Mouse (Mus musculus): ENCODE results near the gene Hist3h2a. TPM values are rescaled to one million over a fixed set of nuclear protein-coding genes. Genes with fewer than 3 reads are reported as not detected.

Gene Hist3h2a
- polyA plus RNA-seq (2017; shearing (Covaris generic)): 10 to 100 TPM; 17.6 to 36.4 TPM

DNA sequence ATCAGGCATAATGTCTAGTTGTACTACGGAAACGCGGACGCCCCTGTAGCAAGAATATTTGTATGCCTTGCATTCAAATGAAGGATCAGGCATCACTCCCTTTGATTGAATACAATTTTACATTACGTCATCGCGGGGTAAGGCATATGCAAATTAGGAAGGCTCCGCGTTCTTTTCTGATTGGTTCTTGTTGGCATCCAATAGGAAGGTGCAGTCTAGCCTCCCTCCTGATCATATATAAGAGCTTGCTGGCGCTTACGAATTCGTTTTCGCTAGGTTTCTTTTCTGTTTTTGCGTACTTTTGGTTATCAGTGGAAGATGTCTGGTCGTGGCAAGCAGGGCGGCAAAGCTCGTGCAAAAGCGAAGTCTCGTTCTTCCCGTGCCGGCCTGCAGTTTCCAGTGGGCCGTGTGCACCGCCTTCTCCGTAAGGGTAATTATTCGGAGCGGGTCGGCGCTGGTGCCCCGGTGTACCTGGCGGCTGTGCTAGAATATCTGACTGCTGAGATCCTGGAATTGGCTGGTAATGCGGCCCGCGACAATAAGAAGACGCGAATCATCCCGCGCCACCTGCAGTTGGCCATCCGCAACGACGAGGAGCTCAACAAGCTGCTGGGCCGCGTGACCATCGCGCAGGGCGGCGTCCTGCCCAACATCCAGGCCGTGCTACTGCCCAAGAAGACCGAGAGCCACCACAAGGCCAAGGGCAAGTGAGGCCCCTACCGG, at the start of gene Hist3h2a, which contains the start of gene Trim17:
Hist3h2a (plus strand) TSS at position 266 of the 723 bp plus-strand sequence.
Trim17 (plus strand) TSS at position 266 of the 723 bp plus-strand sequence.

DNA sequence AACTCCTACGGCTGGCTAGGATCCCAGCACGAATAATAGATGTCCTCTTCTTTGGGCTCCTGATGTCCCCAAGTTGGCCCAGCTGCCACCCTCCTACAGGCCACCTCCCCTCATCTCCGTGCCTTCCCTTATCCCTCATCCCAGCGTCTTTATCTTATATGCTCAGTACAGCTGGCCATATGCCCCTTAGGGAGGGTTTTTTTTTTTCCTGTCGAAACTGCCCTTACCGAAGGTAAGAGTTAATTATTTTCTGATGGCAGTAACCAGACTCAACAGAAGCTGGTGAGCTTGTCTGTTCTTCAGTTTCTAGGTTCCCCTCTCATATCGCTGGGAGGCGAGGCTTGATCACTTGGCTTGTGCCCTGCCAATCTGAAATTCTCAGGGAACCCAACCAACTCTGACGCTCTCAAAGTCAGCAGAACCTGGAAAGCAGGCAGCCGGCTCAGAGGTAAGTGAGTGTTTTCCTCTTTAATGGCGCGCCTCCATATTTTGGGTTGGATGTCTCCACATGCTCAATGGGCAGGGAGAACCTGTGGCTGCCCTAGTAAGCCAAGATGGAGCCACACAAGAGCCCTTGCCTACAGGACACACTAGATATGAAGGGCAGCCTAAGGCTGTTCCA, 36.6 kb upstream of the Hist3h2a start, which contains the start of gene Btnl10:
Btnl10 (plus strand) TSS at position 164 of the 622 bp plus-strand sequence.

DNA sequence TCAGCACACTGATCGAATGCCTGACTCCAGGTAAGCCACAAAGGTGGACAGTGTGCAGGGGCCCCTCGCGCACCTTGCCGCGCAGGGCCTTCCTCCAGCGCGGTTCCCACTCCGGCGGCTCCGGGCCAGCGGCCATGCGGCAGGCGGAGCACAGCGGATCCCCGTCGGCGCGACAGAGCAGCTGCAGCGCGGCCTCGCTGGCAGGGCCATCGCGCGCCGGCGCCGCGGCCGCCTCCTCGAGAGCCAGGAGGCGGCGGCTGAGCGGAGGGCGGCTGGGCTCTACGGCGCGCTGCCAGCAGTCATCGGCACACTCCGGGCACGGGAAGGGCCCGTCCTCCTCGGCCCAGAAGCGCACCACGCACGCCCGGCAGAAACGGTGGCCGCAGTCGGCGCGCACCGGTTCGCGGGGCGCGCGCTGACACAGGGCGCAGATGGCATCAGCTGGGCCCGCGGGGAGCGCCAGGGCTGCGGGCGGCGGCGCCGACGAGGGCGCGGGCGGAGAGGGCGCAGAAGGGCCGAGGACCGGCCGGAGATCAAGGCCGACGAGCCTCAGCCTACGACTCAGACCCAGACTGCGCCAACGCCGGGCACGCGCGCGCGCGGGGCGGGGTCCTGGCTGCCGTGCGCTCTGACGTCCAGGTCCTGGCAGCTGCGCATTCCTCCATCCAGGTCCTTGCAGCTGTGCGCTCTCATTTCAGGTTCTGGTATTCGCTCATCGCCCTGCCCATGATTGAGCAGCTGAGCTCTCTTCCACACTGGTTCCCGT, 16.0 kb upstream of the Hist3h2a start, which contains the start of gene Rnf187:
Rnf187 (minus strand) TSS at position 595 of the 766 bp plus-strand sequence.

DNA sequence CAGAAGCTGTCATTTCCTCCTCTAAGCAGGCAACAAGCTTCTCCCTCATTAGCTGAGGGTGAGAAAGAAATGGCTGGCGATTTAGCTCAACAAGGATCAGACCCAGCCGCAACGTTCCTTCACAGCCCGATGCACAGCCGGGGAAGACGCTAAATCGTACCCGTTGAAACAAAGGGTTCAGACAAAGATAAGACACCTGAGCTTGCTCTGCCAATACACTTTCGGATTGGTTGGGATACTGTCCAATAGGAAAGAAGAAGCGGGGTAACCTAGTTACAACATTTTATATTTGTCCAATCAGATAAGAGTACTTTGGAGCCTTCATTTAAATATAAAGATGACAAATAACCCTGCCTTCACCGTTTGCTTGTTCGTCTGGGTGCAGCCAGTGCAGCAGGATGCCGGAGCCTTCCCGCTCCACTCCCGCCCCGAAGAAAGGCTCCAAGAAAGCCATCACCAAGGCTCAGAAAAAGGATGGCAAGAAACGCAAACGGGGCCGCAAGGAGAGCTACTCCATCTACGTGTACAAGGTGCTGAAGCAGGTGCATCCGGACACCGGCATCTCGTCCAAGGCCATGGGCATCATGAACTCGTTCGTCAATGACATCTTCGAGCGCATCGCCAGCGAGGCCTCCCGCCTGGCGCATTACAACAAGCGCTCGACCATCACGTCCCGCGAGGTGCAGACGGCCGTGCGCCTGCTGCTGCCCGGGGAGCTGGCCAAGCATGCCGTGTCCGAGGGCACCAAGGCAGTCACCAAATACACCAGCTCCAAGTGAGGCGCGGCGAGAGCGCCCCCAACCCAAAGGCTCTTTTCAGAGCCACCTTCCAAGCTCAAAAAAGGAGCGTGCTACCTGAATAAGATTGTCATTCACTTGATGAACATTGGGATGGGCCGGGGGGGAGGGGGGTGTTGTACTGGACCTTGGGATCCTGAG, 5.7 kb upstream of the Hist3h2a start, which contains the start of gene Hist3h2ba:
Hist3h2ba (plus strand) TSS at position 379 of the 938 bp plus-strand sequence.

DNA sequence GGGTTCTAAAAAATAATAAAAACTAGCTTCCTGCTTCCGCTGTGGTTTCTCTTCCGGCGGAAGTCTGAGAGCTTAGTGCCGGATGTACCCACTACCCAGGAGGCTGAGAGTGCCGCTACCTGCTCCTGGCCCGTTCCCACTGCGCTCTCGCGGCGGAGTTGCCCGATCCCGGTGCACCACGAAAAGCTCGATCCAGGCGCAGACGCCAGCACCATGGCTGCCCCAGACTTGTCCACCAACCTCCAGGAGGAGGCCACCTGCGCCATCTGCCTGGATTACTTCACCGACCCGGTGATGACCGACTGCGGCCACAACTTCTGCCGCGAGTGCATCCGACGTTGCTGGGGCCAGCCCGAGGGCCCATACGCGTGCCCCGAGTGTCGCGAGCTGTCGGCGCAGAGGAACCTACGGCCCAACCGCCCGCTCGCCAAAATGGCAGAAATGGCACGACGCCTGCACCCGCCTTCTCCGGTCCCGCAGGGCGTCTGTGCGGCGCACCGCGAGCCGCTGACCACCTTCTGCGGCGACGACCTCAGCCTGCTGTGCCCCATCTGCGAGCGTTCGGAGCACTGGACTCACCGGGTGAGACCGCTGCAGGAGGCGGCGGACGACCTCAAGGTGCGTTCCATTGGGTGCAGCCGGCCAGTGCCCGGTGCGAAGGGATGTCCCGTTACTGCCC, 23.7 kb downstream of the Hist3h2a start, which contains the start of gene Trim11:
Trim11 (plus strand) TSS at position 67 of the 679 bp plus-strand sequence.

Other genes starting within 250 kb of the Hist3h2a start
- under 1 TPM; 0.07 to 0.40 TPM for gene Olfr318, start 230.7 kb upstream of the Hist3h2a start, polyA plus RNA-seq (2017; shearing (Covaris generic))
- gene Olfr317, start 215.5 kb upstream of the Hist3h2a start, polyA plus RNA-seq (2017; shearing (Covaris generic)): not detected
- gene Olfr316, start 202.0 kb upstream of the Hist3h2a start, polyA plus RNA-seq (2017; shearing (Covaris generic)): not detected
- gene Olfr315, start 181.5 kb upstream of the Hist3h2a start, polyA plus RNA-seq (2017; shearing (Covaris generic)): not detected
- under 1 TPM in 1 of 2 experiments, not detected in 1; 0.39 TPM for gene Olfr314, start 171.7 kb upstream of the Hist3h2a start, polyA plus RNA-seq (2017; shearing (Covaris generic))
- not detected for gene Fam183b, start 152.7 kb upstream of the Hist3h2a start, polyA plus RNA-seq (2017; shearing (Covaris generic))
- gene Olfr313, start 139.7 kb upstream of the Hist3h2a start, polyA plus RNA-seq (2017; shearing (Covaris generic)): not detected
- gene Olfr312, start 125.4 kb upstream of the Hist3h2a start, polyA plus RNA-seq (2017; shearing (Covaris generic)): under 1 TPM in 1 of 2 experiments, not detected in 1; 0.10 TPM
- under 1 TPM; 0.12 to 0.17 TPM for gene Olfr311, start 115.4 kb upstream of the Hist3h2a start, polyA plus RNA-seq (2017; shearing (Covaris generic))
- 10 to 100 TPM in 1 of 2 experiments, 1 to 10 TPM in 1; 7.6 to 12.7 TPM for gene Gm12258, start 107.5 kb upstream of the Hist3h2a start, polyA plus RNA-seq (2017; shearing (Covaris generic))
- 10 to 100 TPM in 1 of 2 experiments, 1 to 10 TPM in 1; 6.5 to 10.4 TPM for gene 2810021J22Rik, start 87.5 kb upstream of the Hist3h2a start, polyA plus RNA-seq (2017; shearing (Covaris generic))
- 10 to 100 TPM; 10.1 to 11.1 TPM for gene Zfp39, start 50.5 kb upstream of the Hist3h2a start, polyA plus RNA-seq (2017; shearing (Covaris generic))
- under 1 TPM; 0.04 to 0.98 TPM for gene Btnl10, start 36.8 kb upstream of the Hist3h2a start, polyA plus RNA-seq (2017; shearing (Covaris generic))
- gene Rnf187, start 15.8 kb upstream of the Hist3h2a start, polyA plus RNA-seq (2017; shearing (Covaris generic)): 100 to 1,000 TPM; 265 to 350 TPM
- 10 to 100 TPM; 19.5 to 31.1 TPM for gene Hist3h2ba, start 5.8 kb upstream of the Hist3h2a start, polyA plus RNA-seq (2017; shearing (Covaris generic))
- gene Trim17, start within 50 bp of the Hist3h2a start, polyA plus RNA-seq (2017; shearing (Covaris generic)): 1 to 10 TPM in 1 of 2 experiments, under 1 TPM in 1; 0.16 to 2.8 TPM
- gene Trim11, start 23.4 kb downstream of the Hist3h2a start, polyA plus RNA-seq (2017; shearing (Covaris generic)): 10 to 100 TPM; 46.7 to 64.0 TPM
- gene Obscn, start 181.7 kb downstream of the Hist3h2a start, polyA plus RNA-seq (2017; shearing (Covaris generic)): under 1 TPM; 0.04 to 0.36 TPM
- gene Iba57, start 209.1 kb downstream of the Hist3h2a start, polyA plus RNA-seq (2017; shearing (Covaris generic)): 10 to 100 TPM in 1 of 2 experiments, 1 to 10 TPM in 1; 5.9 to 12.6 TPM
- not detected for gene Gjc2, start 228.5 kb downstream of the Hist3h2a start, polyA plus RNA-seq (2017; shearing (Covaris generic))
- gene Guk1, start 237.5 kb downstream of the Hist3h2a start, polyA plus RNA-seq (2017; shearing (Covaris generic)): 10 to 100 TPM; 82.2 to 88.9 TPM
- 10 to 100 TPM; 38.2 to 50.2 TPM for gene Mrpl55, start 247.8 kb downstream of the Hist3h2a start, polyA plus RNA-seq (2017; shearing (Covaris generic))

Measured in inflammation-experienced regulatory T-cells (primary cell).